In the genomic region with DNA sequence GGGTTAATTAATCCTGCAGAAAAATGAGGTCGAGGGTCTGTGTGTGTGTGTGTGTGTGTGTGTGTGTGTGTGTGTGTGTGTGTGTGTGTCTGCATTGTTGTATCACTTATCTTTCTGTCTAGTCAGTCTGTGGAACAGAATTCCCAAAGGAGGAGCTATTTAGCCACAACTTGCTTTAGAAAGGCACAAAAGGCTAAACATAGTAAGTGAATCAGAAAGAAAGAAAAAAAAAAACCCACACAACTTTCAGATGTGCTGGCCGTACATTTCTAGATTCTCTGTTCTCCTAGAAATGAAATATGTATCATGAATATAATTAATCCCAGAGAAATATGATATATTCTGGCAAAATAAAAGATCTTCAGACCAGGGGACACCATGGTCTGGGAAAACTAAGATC, we compare ENCODE assay signal across 21 mouse cellular contexts.
A peak's percentile ranks its signal among the peaks of the same experiment; 100 is the strongest.
DNase-seq lines count a peak whose midpoint lies in the region; ATAC-seq and TF ChIP-seq lines count a peak whose summit lies in the region.
"Had no signal": no experiment of that assay in that cellular context is flagged by ENCODE, and none has a peak within 500 bp of the region (broad histone marks: within the 10 kb centered on the region; RNA-seq: fewer than 3 reads in every experiment).

No protein-coding gene starts in this region.

- TF ChIP-seq POLR2A in thymus, adult 2 months (IDR thresholded peaks at IDR 0.05; ENCODE audit: control insufficient read depth, extremely low read depth, insufficient read depth, low read length, poor library complexity) = no peak

- 50% methylated on average over 2 of the region's 2 CpGs for WGBS in thymus, adult 2 months
- WGBS in heart, embryonic 11.5 days (ENCODE audit: insufficient replicate concordance) = 59% methylated on average over 2 of the region's 2 CpGs

- DNase-seq in embryo, embryonic 9.5 days (ENCODE audit: extremely low spot score) = peak; percentile 14
- DNase-seq in embryo, embryonic 10.5 days (ENCODE audit: low spot score) = no peak
- DNase-seq in brain, adult 2 months (ENCODE audit: low read depth, low spot score) = peak; percentile 18
- peak; percentile 13 for DNase-seq in retina, embryonic 14.5 days (ENCODE audit: low spot score)
- DNase-seq in kidney, postnatal 36 days = no peak
- no peak for DNase-seq in thymus, adult 2 months
- DNase-seq: adrenal gland, adult 8-10 months; adrenal gland, postnatal 36 days; cerebellum, adult 11 months; cerebellum, adult 8-10 months; cerebellum, postnatal 14 days; forebrain, postnatal 0 days; gastrocnemius, postnatal 36 days; heart, adult 11 months; heart, postnatal 14 days had no signal

- no peak for TF ChIP-seq CTCF in thymus, adult 2 months (IDR thresholded peaks at IDR 0.05; ENCODE audit: borderline replicate concordance, control insufficient read depth, extremely low read depth, insufficient read depth, low read length, poor library complexity)

- H3K9ac ChIP-seq in heart, embryonic 11.5 days (ENCODE audit: low read depth, low read length) = no peak overlapping the region
- H3K9ac ChIP-seq: embryonic facial prominence, embryonic 12.5 days; forebrain, embryonic 13.5 days; forebrain, postnatal 0 days; hindbrain, embryonic 15.5 days had no signal

- H3K4me1 ChIP-seq in thymus, adult 2 months (replicated peaks; ENCODE audit: control insufficient read depth, insufficient read depth, low read length) = no peaks in the 10 kb centered on the region
- no peaks in the 10 kb centered on the region for H3K4me1 ChIP-seq in heart, embryonic 11.5 days (ENCODE audit: control insufficient read depth, insufficient read depth, low read length)
- H3K4me1 ChIP-seq: embryonic facial prominence, embryonic 12.5 days; forebrain, embryonic 13.5 days; hindbrain, embryonic 10.5 days; hindbrain, embryonic 15.5 days had no signal

- no peak overlapping the region for H3K4me2 ChIP-seq in heart, embryonic 11.5 days
- H3K4me2 ChIP-seq: embryonic facial prominence, embryonic 12.5 days; forebrain, embryonic 13.5 days; hindbrain, embryonic 15.5 days had no signal

- H3K27ac ChIP-seq in thymus, adult 2 months (ENCODE audit: control insufficient read depth, insufficient read depth, low read length) = no peak overlapping the region
- no peak overlapping the region for H3K27ac ChIP-seq in heart, embryonic 11.5 days (ENCODE audit: low read depth, low read length)
- H3K27ac ChIP-seq: embryonic facial prominence, embryonic 12.5 days; forebrain, embryonic 13.5 days; hindbrain, embryonic 10.5 days; hindbrain, embryonic 15.5 days had no signal

- no peak for ATAC-seq in heart, embryonic 11.5 days (replicated peaks; ENCODE audit: insufficient number of reproducible peaks, low FRiP score, low TSS enrichment)
- ATAC-seq: forebrain, embryonic 13.5 days; forebrain, postnatal 0 days; intestine, embryonic 16.5 days had no signal

- H3K9me3 ChIP-seq in heart, embryonic 11.5 days (replicated peaks; ENCODE audit: control insufficient read depth, low read length) = no peaks in the 10 kb centered on the region
- H3K9me3 ChIP-seq: embryonic facial prominence, embryonic 12.5 days; forebrain, embryonic 13.5 days; hindbrain, embryonic 10.5 days; hindbrain, embryonic 15.5 days had no signal

- H3K36me3 ChIP-seq in thymus, adult 2 months (ENCODE audit: control insufficient read depth, insufficient read depth, low read length) = peaks cover 3% of the 10 kb centered on the region; the same call in 1 of the 2 replicates
- no peaks in the 10 kb centered on the region for H3K36me3 ChIP-seq in heart, embryonic 11.5 days (ENCODE audit: control insufficient read depth, insufficient read depth, low read length)
- H3K36me3 ChIP-seq: embryonic facial prominence, embryonic 12.5 days; hindbrain, embryonic 10.5 days; hindbrain, embryonic 15.5 days had no signal

- no peak overlapping the region for H3K4me3 ChIP-seq in thymus, adult 2 months (ENCODE audit: control insufficient read depth, insufficient read depth, low read length)
- H3K4me3 ChIP-seq in heart, embryonic 11.5 days (ENCODE audit: low read depth, low read length) = no peak overlapping the region
- H3K4me3 ChIP-seq: embryonic facial prominence, embryonic 12.5 days; forebrain, embryonic 13.5 days; hindbrain, embryonic 10.5 days; hindbrain, embryonic 15.5 days had no signal

- H3K27me3 ChIP-seq in thymus, adult 2 months (ENCODE audit: control insufficient read depth, insufficient read depth, low read length) = no peaks in the 10 kb centered on the region
- no peaks in the 10 kb centered on the region for H3K27me3 ChIP-seq in heart, embryonic 11.5 days (ENCODE audit: control insufficient read depth, insufficient read depth, low read length)
- H3K27me3 ChIP-seq: embryonic facial prominence, embryonic 12.5 days; forebrain, embryonic 13.5 days; hindbrain, embryonic 15.5 days had no signal

Comparison
In these comparisons a context has a peak if more than half of its experiments do, and no peak if none do; other contexts are left out.
1. DNase-seq: peak in embryo, embryonic 9.5 days (single experiment), brain, adult 2 months (single experiment) and retina, embryonic 14.5 days (single experiment); none in embryo, embryonic 10.5 days (single experiment), kidney, postnatal 36 days (0 of 2) and thymus, adult 2 months (single experiment).